Mouse (Mus musculus): ENCODE measurements around the gene Drp2.

The Drp2 gene

DNA sequence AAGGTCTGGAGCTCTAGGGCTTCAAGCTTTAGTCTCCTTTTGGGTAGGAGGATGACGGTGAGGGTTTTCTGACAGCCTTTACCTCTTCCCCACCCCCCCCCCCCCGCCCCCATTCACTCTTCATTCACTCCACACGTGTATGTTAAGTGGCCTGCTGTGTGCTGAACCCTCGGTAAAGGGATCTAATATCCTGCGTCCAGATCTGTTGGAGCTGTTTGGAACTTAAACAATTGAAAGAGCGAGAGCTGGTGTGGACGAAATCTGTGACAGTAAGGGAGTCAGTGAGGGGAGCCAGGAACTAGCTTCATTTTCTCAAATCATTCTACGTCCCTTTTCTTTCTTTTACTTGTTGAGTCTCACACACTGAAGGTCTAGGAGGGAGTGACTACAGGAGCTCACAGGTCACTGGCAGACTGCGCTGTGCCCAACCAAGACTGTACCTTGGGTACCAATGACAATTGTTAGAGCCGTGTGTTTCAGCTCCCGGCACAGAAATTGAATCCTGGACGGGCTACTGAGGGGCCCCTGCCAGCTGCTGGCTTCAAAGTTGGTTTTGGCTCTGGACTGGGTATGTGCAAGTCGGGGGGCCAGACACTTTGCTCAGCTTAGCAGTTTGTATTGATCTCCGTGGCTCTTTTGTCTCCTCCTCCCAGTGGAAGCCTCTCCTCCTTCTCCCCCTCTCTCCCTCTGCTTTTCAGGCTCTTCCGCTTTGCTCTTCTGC, at the start of gene Drp2:
Gene Drp2 (plus strand): TSS at position 689 of the 721 bp plus-strand sequence.
- no peak for DNase-seq (ENCODE audit: low spot score in 2 of 2)

- no peak for DNase-seq (ENCODE audit: low spot score in 2 of 2)
Observed at GRCm38 (mm10) chrX:134359336-134359735, 45.0 kb upstream of the Drp2 start.

DNA sequence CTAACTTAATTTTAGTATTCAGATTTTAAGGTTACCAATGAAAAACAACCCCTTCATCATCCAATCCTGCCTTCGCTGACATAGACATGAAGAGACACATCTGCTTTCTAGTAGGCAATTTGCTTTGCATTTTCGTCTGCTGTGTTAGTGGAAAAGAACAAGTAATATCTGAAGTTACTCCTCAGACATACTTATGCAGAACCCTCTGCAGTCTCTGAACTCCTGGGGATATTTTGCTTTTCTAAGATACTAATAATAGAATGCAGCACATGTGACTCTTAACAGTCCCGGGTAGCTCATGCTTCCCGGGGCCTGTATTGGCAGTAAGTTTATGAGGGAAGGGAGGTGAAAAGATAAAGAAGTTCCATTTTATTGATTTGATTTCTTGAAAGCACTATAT, 42.2 kb upstream of the Drp2 start:
- DNase-seq (ENCODE audit: low spot score in 2 of 2), result no peak

DNA sequence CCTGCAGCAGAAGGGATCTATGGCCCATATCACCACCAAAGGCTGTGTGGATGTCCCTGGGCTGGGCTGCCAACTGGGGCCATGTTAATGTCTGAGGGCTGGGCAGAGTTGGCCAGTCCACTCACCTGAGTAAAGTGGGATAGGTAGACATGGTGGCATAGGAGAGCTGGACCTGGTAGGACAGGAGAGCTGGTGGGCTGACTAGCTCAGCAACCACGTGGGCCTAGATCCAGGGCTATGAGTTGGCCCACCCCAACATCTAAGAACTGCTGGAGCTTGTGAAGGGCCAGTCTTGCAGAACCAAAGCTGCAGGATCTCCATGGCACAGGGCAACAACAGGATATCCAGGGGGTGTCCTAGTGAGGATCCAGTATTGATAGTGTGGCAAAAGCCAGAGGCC, 38.9 kb upstream of the Drp2 start:
- no peak for DNase-seq (ENCODE audit: low spot score in 2 of 2)

GRCm38 (mm10) chrX:134366547-134366946, 37.8 kb upstream of the Drp2 start:
- DNase-seq (ENCODE audit: low spot score in 2 of 2), result no peak

- DNase-seq (ENCODE audit: low spot score in 2 of 2), result no peak
Observed at GRCm38 (mm10) chrX:134371279-134371678, 33.1 kb upstream of the Drp2 start.

GRCm38 (mm10) chrX:134374190-134374589, 30.2 kb upstream of the Drp2 start:
- no peak for DNase-seq (ENCODE audit: low spot score in 2 of 2)

DNA sequence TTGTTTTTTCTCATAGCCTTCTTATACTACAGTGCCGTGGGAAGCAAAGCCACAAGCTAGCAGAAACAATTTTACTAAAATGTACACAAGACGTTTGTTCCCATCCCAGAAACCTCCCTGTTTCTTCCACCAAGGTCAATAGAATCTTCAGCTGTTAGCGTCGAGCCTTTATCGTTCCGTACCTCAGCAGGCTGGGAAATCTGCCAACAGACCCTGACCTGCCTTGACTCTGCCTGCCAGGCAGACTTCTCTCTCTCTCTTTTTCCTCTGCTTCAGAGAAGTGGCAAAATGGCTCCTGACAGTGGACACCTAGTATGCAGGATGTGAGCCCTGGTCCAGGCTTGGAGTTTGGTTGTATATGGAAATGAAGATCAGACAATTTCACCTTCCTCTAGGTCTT, 19.5 kb upstream of the Drp2 start:
- DNase-seq (ENCODE audit: low spot score in 2 of 2), result no peak

DNA sequence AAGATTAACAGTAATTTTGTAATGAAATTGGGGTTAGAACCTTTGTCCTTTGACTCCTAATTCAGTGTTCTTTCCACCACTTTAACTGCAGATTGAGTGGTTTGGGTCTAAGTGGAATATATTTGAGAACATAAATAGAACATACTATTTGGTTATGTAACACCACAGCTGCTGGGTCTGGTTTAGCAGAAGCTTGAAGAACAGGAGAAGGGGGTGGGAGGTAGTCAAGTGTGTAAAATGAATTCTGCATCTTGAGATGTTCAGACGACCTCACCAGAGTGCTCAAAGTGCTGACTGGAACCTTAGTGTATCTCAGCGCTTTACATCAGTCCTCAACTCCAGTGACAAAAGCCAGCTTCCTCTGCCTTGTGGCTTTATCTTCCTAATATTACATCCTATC, 5.4 kb upstream of the Drp2 start:
- no peak for DNase-seq (ENCODE audit: low spot score in 2 of 2)

DNA sequence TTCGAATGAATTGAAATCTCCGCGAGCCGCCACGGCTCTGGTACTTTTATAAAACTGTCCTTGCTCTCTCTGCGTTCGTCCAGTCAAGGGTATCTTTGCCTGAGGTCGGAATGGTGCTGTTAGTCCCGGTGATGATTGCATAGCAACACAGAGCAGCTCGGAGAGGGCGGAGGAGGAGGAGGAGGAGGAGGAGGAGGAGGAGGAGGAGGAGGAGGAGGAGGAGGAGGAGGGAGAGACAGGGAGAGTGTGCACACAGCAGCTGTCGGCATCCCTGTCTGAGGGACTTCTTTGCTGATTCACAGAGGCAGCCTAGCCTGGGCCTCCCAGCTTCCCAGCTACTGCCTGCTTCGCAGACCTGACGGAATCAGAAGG, 219 bp downstream of the Drp2 start:
- DNase-seq (ENCODE audit: low spot score in 2 of 2), result no peak

- DNase-seq (ENCODE audit: low spot score in 2 of 2), result no peak
Observed at GRCm38 (mm10) chrX:134409354-134409900, 5.1 kb downstream of the Drp2 start.

GRCm38 (mm10) chrX:134412096-134412495, 7.7 kb downstream of the Drp2 start:
- no peak for DNase-seq (ENCODE audit: low spot score in 2 of 2)

- DNase-seq (ENCODE audit: low spot score in 2 of 2), result no peak
Observed at GRCm38 (mm10) chrX:134420097-134420496, 15.7 kb downstream of the Drp2 start.

- no peak for DNase-seq (ENCODE audit: low spot score in 2 of 2)
Observed at GRCm38 (mm10) chrX:134424263-134424662, 19.9 kb downstream of the Drp2 start.

- no peak for DNase-seq (ENCODE audit: low spot score in 2 of 2)
Observed at GRCm38 (mm10) chrX:134425798-134426197, 21.4 kb downstream of the Drp2 start.

DNA sequence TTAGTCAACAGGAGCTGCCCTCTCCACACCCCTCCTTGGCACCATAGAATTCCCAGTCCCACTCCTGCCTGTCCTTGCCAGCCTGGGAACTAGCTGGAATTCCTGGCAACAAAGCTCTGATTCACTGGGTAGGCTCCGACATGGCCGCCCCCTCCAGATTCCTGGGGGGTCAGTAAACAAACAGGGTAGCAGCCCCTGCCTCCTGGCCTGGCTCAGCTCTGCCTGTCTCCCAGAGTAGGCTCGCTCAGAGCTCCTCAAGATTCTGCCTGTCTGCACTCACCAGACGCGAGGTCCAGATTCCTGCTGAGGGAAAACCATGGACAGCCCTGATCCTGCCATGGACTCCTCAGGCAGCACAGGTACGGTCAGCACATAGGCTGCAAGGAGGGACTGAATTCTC, 22.5 kb downstream of the Drp2 start:
- DNase-seq (ENCODE audit: low spot score in 2 of 2), result no peak

DNA sequence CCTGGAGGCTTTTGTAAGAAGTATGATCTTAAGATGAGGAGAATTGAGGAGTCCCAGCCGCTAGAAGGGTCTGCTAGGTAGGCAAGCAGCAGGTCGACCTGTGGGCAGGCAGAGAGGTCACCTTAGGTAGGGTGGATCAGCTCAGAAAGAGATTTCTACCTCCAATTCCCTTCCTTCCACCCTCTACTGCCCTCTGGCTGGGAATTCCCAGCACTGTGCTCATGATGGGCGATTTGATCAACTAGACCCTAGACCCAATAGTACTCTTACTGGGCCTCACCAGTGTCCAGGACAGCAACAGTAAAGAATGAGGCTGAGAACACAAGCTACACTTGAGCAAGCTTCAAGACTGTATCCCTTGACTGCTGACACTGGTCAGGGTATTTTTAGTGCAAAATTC, 23.0 kb downstream of the Drp2 start:
- DNase-seq (ENCODE audit: low spot score in 2 of 2), result no peak

GRCm38 (mm10) chrX:134474988-134475710, 70.8 kb downstream of the Drp2 start:
- no peak for DNase-seq (ENCODE audit: low spot score in 2 of 2)

DNA sequence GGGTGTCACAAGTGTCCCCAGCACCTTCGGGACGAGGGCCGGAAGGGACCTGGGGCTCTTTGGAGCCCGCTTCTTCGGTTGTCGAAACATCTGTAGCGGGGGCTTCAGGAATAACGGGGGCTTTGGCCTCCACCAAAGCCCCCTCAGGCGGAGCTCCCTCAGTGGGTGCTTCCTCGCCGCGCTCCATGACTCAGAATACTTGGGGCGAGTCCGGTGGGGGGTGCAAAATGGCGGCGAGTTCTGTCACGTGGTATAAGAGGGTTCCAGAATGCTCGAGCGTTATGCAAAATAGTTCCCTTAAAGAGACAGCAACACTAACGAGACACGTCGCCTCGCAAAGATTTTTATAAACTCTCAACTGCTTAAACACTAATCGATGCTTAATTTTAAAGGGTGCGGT, 71.9 kb downstream of the Drp2 start, which contains the start of gene Taf7l:
Gene Taf7l (minus strand): TSS at position 201 of the 400 bp plus-strand sequence.
- no peak for DNase-seq (ENCODE audit: low spot score in 2 of 2)

DNA sequence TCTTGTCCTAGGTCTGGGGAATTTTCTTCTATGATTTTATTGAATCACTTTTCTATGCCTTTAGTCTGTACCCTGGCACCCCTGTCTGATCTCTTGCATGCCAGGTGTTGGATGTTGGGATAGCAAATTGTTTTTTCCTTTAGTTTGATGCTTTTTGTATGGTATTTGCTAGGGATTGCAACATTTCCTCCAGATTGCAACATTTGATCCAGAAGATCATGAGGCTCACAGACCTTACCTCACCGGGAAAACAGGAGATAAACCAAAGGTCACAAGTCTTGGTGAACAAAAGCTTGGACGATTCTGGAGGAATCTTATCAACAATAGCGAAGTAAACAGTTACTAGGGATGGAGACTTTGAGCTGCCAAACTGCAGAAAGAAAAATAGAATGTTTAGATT, 77.4 kb downstream of the Drp2 start:
- DNase-seq (ENCODE audit: low spot score in 2 of 2), result no peak

- DNase-seq (ENCODE audit: low spot score in 2 of 2), result no peak
Observed at GRCm38 (mm10) chrX:134500651-134501050, 96.3 kb downstream of the Drp2 start.

Measured in frontal cortex, postnatal 25 days (tissue).